Mouse (Mus musculus) lung, postnatal 0 days (tissue): ENCODE data around the gene Lrrk1.

Source experiments
- CTCF ChIP-seq: IDR thresholded peaks from 2 replicates; pipeline ENCODE4 v1.5.1; 2016; ENCODE audit warnings: antibody characterized with exemption, mild to moderate bottlenecking
- EP300 ChIP-seq: IDR thresholded peaks from 2 replicates; pipeline ENCODE4 v1.6.1; 2016; ENCODE audit warnings: antibody characterized with exemption, mild to moderate bottlenecking, control low read depth

DNA sequence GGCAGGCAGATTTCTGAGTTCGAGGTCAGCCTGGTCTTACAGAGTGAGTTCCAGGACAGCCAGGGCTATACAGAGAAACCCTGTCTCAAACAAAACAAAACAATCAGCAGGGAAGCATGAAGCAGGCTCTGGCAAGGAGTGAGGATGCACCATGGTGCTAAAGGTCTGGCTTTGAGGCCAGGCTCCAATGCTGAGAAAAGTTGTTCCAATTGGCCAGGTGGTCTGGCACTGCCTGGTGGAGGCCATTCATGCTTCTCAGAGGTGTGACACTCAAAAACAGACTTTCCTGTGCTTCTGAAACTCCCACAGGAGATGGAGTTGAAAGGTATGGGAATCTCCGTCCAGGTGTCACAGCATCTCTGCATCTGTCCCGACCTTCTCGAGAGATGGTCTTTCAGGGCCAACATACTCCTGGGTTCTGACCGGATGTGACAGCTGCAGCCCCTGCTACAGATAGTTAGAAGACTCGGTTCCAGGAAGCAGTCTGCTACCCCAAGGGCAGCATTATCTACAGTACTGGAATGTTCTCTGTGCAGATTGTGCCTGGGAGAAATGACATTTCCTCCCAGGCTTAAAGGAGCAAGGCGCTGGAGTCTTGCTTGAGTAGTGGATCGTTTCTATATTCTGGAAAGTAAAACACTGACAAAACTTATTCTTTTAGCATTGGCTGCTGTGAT is 134.0 kb downstream of the Lrrk1 start:
- TF ChIP-seq EP300 (no peak), CTCF (no peak)
